Mouse (Mus musculus) liver, adult 2 months (tissue): ENCODE results near the gene Ifitm10.
"Not testable (repeated sequence)": the region's sequence is repeated elsewhere in the genome, so short reads cannot be mapped to it uniquely, and the experiment has no call there.

Experiments used
- CTCF ChIP-seq: fragments of 200-500 bp; IDR thresholded peaks from 2 replicates; pipeline ENCODE4 v1.5.1; 2011; ENCODE audit warnings: low read depth, low read length, control low read depth
- POLR2A ChIP-seq: fragments of 200-500 bp; IDR thresholded peaks from 2 replicates; pipeline ENCODE4 v1.6.1; 2011; ENCODE audit warnings: low read length, control low read depth; ENCODE audit not compliant: insufficient read depth; ENCODE audit errors: extremely low read depth

GRCm38 (mm10) chr7:142405134-142405533 is 31.6 kb upstream of the Ifitm10 start:
- TF ChIP-seq CTCF, POLR2A: not testable (repeated sequence)
